Mouse (Mus musculus): ENCODE results near the gene Tprgl.

GRCm38 (mm10) chr4:154118782-154119181 is 41.7 kb downstream of the Tprgl start:
- TF ChIP-seq POLR2A (IDR thresholded peaks at IDR 0.05; ENCODE audit: insufficient read depth, low read length) = no peak
- TF ChIP-seq CTCF (IDR thresholded peaks at IDR 0.05; ENCODE audit: low read depth, low read length) = no peak
- no peak for TF ChIP-seq EP300 (IDR thresholded peaks at IDR 0.05; ENCODE audit: insufficient read depth, low read depth, low read length)
